Mouse (Mus musculus) small intestine, adult 2 months (tissue): Measurements from ENCODE around the gene Mipol1.

Experiments used
- CTCF ChIP-seq: fragments of 200-500 bp; IDR thresholded peaks from 2 replicates; pipeline ENCODE4 v1.5.1; 2012; ENCODE audit warnings: low read depth, mild to moderate bottlenecking, control low read depth, inconsistent platforms, low read length, moderate library complexity, mixed read lengths; ENCODE audit not compliant: insufficient replicate concordance, insufficient read length; ENCODE audit errors: extremely low read depth
- POLR2A ChIP-seq: fragments of 200-500 bp; IDR thresholded peaks from 2 replicates; pipeline ENCODE4 v1.6.1; 2012; ENCODE audit warnings: low read depth, mild to moderate bottlenecking, control low read depth, inconsistent platforms, low read length, moderate library complexity

DNA sequence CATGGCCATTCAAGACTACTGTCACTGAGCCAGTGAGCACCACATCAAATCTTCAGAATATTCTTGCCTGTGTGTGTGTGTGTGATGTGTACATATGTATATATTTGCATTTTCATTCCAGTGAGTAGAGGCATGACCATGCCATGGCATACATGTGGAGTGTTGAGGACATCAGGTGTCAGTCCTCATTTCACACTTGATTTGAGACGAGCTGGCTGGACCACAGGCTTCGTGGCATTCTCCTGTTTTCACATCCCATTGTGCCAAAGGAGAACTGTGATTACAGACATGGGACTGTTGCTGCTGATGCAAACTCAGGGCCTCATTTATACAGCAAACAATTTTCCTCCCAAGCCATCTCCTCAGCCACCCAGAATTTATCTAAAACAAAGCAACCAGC lies 132.5 kb downstream of the Mipol1 start:
- TF ChIP-seq CTCF = no peak
- TF ChIP-seq POLR2A = no peak
